Mouse (Mus musculus) regulatory T cell (primary cell): ENCODE measurements around the gene Polr2e.

Source experiments
- in situ Hi-C: fragments of 300-600 bp; cut with MboI, MseI; formaldehyde crosslinking; loops from one replicate; pipeline ENCODE4 v1.15.1; 2025; ENCODE audit warnings: high pct_unique_total_duplicates

Polr2e gene

DNA sequence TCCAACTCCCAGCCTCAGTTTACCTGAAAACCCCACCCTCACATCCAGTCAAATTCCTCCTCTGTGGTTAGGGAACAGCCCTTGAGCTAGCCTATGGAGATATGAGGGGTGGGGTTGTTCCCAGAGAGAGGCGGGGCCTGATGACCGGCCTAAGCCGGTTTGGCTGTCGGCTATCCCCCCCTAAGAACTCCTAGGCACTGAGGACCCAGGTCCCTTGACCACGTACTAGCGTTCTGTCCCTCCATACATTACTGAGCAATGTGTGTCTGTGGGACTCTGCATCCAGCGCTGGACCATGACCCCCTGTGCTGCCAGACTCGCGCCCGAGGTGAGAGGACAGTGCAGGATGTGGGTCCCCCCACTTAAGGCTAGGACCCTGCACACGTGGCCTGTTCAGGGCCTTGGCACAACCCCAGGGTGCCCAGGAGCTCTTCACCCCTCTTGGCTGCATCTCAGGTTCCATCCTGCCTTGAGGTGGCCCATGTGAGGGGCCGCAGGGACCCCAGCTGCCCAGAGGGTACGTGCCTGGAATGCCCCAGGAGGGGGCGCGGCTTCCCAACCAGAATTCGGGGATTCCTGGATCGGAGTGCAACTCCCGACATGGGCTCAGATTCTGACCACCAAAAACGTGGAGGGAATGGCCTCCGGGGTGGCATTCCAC is 20.0 kb downstream of the Polr2e start:
- in situ Hi-C loops = no loop called here

DNA sequence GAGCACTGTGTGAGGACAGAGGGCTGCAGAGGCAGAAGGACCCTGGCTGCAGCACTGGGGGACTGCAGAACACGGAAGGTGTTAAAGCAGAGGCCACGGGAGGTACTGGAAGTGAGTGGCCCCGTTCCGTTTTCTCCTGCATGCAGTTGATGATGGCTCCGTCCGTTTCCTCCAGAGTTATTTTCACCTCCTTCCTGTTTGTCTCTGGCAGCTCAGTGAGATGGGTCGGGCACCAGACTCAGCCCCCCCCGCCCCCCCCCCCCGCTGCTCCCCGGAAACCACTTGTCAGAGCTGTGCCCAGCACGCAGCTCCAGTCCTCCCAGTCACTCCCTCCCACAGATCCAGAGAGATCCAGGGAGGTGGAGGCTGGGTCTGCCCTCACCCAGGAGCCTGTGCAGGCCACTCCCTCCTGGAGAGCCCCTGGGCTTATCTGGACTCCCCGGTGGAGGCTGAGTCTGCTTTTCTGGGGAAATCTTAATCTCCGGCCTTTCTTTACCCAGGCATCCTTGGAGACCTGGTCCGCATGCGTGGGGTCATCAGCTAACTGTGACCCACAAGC is 20.8 kb downstream of the Polr2e start:
- in situ Hi-C loops = no loop called here

DNA sequence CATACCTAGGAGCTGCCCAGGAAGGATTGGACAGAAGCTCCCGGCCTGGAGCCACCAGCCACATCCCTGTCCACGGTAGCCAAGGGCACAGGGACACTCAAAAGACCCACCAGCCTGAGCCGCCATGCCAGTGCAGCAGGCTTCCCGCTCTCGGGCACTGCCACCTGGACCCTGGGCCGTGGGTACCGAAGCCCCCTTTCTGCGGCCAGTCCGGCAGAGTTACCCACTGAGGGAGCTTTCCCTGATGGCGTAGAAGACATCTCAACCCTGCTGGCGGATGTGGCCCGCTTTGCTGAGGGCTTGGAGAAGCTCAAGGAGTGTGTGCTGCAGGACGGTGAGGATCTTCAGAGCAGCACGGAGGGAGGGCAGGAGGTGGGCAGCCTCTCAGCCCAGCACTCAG is 21.8 kb downstream of the Polr2e start:
- in situ Hi-C loops = no loop called here

DNA sequence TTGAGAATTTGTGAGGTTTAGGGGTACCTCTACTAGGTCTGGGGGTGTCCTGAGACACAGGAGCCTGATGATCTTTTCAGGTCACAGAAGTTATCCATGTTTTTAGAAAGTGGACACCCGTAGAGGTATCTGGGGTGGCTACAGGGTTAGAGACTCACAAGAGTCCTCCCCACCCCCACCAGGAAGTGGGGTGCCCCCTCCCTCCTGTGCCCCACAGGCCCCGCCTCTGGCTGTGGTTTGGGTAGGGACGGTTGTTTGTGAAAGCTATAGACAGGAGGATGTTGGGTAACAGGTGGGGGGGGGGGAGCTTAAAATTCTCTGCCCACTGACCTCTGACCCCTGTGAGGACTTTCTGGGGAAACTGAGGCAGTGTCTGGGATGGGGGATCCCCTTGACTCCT is 22.2 kb downstream of the Polr2e start:
- in situ Hi-C loops = no loop called here

DNA sequence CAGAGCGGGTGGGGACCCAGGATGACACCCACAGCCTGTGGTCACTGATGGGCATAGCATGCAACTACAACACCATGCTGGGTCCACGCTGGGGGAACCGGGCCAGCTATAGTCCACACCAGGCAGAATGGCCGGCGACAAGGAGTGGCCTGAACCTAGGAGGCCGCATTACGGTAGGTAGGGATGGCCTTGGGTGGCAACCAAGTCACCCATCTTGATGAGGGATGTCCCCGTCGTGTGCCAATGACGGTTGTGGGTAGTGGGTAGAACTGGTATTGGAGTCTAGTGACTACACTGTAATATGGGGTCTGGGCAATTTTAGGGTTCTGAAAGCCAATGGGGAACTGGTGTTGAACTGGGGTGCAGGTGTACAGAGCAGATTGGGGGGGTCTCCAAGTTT is 22.7 kb downstream of the Polr2e start:
- in situ Hi-C loops = no loop called here

DNA sequence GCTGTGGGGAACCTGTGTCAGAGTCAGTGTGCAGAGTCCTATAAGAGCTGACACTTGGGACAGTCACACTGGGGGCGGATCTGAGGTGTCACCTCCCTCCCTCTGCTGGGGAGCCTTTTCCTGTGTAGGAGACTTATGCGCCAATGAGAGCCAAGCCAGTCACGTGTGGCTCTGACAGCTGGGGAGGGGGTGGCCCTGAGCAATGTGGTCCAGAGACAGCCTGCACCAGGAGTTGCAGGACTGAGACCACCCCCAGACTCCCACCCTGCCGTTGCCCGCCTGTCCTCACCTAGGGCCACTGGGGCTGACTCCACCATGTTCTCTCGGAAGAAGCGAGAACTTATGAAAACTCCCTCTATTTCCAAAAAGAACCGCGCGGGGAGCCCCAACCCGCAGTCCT is 23.1 kb downstream of the Polr2e start, which contains the start of gene Arhgap45:
Gene Arhgap45 (plus strand): TSS at position 143 of the 400 bp plus-strand sequence.
- in situ Hi-C loops = no loop called here

DNA sequence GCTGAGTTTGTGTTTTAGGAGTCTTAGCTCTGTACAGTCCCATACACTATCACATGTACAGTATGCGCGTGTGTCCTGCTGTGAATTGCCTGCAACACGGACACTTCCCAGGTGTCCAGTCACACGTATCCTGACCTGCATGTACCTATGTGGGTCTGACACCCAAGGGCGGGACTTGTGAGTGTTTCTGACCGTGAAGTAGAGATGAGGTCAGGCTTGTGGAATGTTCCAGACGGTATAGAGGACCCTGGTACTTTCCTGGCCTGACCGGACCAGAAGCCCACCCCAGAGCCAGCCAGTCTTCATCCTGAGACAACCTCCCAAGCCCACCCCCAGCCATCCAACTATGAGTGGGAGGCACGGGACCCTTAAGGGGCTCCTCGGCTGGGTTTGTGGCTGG is 24.0 kb downstream of the Polr2e start:
- in situ Hi-C loops = no loop called here

DNA sequence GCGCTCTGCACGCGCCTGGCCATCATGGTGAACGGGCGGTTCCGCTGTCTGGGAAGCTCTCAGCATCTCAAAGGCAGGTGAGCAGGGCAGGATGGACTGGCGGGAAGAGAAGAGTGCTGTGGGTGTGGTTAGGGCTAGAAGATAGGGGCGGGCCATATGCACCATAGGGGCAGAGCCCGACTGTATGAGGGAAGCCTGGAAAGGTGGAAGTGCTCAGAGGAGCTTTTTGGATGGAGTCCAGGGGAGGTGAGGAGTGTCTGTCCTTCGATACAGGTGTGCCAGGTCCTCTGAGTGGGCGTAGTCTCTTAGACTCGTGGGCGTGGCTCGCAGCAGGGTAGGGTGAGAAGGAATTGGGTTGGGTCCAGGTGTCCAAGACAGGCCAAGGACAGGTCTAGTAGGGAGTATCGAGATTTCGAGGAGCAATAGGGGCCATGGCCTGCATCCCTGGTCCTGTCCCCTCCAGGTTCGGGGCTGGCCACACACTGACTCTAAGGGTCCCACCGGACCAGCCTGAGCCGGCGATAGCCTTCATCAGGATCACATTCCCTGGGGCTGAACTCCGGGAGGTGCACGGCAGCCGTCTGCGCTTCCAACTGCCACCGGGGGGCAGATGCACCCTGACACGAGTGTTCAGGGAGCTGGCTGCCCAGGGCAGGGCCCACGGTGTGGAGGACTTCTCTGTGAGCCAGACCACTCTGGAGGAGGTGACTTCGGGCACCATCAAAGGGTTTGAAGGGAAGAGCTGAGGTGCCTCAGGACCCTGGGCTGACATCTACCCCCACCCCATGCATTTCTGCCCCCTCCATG is 24.9 kb downstream of the Polr2e start:
- in situ Hi-C loops = no loop called here

DNA sequence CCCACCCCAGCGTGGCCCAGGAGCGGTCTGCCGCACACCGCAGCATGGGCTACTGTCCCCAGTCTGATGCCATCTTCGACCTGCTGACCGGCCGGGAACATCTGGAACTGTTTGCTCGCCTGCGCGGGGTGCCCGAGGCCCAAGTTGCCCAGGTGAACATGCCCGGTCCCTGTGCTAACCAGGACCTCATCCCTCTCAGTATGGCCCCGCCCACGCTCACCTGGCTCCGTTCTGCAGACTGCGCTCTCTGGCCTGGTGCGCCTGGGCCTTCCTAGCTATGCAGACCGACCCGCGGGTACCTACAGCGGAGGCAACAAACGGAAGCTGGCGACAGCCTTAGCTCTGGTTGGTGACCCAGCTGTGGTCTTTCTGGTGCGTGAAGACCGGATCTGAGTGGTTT is 26.0 kb downstream of the Polr2e start:
- in situ Hi-C loops = no loop called here

DNA sequence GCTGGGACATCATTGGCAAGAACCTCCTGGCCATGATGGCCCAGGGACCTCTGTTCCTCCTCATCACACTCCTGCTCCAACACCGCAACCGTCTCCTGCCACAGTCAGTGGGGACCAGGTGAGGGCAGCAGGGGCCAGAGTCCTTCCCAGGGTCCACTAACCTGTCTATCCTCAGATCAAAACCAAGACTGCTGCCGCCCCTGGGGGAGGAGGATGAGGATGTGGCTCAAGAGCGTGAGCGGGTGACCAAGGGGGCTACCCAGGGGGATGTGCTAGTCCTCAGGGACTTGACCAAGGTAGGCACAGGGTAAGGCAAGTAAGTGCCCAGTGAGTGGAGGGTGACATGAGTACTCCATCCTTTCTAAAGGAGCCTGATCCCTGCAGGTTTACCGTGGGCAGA is 27.9 kb downstream of the Polr2e start:
- in situ Hi-C loops = no loop called here

DNA sequence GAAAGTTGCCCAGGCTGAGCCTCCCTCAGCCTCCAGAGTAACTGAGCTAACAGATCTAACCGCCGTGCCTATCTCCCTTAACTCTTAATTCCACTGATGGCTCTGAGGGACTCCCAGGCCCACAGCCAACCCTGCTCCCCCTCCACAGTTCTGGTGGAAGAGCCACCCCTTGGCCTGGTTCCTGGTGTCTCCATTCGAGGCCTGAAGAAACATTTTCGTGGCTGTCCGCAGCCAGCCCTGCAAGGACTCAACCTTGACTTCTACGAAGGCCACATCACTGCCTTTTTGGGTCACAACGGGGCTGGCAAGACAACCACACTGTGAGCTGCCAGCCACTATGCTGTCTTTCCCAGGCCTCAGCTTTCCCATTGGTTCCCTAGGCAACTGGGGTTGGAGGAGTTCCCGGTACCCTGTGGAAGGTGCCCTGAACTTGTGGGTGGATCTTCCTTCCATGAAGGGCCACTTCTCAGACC is 35.3 kb downstream of the Polr2e start:
- in situ Hi-C loops = no loop called here

DNA sequence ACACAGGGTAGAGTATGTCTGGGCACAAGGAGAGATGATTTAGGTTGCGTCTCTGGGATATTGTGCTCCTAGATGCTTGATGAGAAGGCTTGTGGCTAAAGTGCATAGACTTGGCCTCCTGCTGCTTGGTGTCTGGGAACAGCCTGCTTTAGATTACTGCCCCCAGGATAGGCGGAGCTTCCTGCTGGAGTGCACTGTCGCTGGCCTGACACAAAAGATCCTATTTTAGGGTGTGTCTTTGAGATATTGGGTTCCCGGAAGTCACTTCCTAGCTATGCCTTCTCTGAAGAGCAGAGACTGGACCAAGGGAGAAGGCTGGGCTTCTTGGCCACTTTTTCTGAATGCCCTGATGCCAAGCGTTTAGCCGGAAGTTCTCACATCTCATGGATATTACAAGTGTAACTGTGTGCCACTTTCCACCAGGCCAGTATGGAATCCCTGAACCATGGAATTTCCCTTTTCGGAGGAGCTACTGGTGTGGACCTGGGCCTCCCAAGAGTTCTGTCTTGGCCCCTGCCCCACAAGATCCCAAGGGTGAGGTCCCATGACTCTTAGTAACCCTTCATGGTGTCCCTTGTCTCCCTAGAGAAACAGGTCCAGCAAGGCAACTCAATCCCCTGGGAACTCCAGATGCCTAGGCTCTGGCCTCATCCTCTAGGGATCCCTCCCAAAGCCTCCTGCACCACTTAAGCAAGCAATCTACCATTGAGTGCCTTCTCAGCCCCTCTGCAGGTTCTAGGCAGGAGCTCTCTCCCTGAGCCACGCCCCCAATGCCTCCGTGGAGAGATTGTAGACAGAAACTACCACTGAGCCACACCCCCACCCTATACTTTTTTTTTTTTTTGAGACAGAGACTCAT is 36.0 kb downstream of the Polr2e start:
- in situ Hi-C loops = no loop called here

DNA sequence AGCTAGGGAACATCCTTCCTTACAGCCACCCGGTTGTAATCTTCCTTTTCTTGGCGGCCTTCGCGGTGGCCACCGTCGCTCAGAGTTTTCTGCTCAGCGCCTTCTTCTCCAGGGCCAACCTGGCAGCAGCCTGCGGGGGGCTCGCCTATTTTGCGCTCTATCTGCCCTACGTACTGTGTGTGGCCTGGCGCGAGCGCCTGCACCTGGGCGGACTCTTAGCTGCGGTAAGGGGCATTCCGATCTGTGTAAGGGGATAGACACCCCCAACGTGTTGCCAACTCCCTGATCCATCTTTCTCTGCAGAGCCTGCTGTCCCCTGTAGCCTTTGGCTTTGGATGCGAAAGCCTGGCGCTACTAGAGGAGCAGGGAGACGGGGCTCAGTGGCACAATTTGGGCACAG is 36.8 kb downstream of the Polr2e start:
- in situ Hi-C loops = no loop called here

DNA sequence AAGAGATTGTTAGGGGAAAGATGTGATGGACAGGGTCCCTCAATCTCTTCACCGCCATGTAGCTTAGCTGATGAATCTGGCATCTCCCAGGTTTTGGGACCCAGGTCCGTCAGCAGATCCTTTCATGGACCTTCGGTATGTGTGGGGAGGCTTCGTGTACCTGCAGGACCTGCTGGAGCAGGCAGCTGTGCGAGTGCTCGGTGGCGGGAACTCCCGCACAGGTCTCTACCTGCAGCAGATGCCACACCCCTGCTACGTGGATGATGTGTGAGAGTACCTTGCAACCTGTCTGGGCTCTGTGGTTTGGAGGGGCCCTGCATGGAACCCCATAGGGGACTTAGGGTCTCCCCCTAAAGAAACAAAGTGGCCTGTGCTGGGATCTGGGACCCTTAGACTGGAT is 37.6 kb downstream of the Polr2e start:
- in situ Hi-C loops = no loop called here

DNA sequence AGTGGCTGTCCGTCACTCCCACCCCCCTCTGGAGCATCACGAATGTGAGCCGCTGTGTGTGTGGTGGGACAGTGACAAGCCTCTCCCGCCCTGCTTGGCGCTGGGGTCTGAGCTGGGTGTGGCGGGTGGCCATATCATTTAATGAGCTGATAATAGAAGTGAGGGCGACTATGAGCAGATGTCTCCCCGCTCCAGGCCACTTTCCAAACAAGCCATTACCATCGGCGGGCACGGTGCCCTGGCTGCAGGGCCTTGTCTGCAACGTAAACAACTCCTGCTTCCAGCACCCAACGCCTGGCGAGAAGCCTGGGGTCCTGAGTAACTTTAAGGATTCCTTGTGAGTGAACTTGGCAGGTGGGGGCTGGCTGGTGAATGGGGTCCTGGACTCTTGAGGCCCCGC is 41.8 kb downstream of the Polr2e start:
- in situ Hi-C loops = no loop called here

DNA sequence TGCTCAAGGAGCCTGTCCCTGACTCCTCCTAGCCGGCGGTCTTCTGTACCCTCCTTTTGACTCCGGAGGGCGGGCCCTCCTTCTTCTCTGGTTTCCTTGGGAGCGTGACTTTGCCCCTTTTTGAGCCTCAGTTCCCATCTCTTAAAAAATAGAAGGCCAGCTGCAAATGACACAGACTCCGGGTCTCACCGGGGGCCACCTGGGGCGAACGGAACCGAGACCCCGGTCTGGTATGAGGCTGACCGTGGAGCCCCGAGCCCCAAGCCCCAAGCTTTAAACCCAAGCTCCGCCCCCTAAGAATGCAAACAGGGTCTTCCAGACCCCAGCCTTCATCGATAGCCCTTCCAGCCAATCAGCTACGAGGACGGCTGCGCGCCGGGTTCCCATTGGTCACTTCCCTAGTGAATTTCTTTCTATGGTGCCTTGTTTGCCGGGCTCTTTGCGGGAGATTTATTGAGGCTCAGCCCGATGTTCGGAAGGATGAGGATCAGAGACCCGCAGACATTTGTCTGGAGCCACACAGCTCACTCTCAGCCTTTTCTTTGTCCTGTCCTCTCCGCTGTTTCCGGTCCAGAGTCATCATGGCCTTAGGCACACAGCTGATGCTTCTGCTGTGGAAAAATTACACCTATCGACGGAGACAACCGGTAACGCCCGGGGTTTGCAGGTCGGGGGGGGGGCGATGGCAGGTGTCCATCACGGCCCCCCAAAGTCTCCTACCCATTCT is 42.4 kb downstream of the Polr2e start:
- in situ Hi-C loops = no loop called here

DNA sequence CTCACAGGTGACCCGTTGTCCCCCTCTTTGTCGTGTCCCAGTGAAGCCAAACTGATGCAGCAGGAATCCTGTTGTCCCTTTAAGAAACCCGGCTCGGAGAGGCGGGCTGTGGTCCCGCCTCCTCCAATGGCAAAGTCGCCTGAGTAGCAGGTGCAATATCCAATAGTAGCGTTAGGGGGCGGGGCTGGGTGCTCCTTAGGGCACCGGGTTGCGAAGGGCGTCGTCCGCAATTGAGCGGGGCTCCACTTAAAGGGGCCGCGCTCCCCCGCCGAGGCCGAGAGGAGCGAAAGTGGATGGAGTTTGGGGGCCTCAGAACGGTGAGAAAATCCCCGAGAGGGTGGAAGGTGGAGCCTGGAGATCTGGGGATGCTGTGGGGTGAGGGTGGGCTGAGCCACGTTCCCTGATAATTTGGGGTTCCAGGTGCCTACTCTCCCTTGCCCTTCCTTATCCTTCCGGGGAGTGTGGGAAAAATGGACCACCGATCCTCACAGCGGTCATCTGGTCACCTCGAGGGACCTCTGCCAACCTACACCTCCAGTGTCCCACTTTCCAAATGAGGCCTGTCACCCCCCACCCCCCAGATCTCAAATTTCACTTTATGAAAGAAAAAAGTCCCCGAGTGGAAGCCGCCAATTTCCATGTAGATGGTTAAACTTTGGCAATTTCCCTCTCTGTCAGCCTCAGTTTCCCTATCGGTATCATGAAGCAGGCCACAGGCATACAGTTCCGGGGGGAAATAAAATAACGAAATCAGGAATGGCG is 43.1 kb downstream of the Polr2e start, which contains the start of gene Abca7:
Gene Abca7 (plus strand): TSS at position 223 of the 762 bp plus-strand sequence.
- in situ Hi-C loops = no loop called here

DNA sequence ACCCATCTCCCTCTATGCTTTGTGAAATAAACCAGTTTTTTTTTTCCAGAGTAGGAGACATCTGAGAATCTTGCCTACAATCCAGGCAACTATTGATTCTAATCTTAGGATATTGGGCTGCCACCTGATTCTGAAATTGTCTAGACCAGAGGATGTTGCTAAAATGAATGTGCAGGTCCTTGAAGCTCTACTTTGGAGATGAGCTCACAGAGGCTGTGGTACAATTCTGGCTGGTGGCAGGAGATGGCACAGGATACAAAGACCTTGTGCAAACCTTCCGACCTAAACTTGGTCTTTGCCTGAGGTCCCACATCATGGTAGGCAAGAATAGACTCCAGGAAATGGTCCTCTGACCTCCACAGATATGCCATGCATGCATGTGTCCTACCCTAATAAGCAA is 44.0 kb downstream of the Polr2e start:
- in situ Hi-C loops = no loop called here

DNA sequence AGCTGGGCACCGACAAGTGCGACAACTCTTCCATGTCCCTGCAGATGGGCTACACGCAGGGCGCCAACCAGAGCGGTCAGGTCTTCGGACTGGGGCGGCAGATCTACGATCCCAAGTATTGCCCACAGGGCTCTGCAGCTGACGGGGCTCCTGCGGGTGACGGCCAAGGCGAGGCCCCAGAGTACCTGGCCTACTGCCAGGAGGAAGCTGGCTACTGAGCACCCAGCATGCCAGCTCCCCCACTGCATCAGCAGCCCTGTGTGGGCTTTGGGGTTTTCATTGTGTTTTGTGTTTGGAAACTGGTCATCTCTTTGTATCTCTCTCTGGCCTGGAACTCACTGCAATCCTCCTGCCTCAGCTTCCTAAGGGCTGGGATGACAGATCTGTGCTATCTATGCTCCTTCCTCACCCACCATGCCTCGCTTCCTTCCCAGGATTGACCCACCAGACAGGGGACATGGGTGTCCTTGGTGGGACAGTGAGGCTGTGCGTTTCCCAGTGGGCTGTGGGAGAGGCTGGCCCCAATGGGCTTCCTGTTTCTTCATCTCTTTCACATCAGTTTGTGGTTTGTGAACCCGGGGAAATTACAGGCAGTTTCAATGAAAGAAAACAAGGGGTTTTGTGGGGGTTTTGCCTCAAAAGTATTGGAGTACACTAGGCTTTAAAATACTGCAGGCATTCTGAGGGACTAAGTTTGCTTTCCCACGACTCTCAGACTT is 45.0 kb downstream of the Polr2e start:
- in situ Hi-C loops = no loop called here

DNA sequence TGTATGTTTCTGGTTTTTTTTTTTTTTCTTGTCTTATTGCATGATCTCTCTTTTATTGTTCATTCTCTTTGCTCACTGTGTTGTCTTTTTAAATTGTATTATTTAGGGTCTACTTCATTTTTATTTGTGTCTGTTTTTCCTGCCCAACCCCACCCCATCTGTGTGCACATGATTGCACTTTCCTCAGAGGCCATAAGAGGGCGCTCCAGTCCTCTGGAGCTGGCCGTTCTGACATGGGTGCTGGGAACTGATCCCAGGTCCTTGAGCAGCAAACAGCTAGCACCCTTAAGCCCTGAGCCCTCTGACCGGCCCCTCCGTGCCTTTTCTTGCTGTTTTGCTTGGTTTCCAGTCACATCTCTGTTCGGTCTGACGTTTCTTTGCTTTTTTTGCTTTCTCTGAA is 48.0 kb downstream of the Polr2e start:
- in situ Hi-C loops = no loop called here
